Mouse (Mus musculus): Measurements from ENCODE around the gene Dcaf1. TPM values are rescaled to one million over a fixed set of nuclear protein-coding genes. Genes with fewer than 3 reads are reported as not detected.

The Dcaf1 gene
- total RNA-seq (2021): 10 to 100 TPM; 23.9 to 29.2 TPM
- long read RNA-seq, experiment 1, partial matches to known transcripts: 4 of 7 reads
- long read RNA-seq, experiment 1, other reads (novel, unspliced or antisense): 3 of 7 reads
- long read RNA-seq, experiment 2, partial matches to known transcripts: 0 of 4 reads
- long read RNA-seq, experiment 2, other reads (novel, unspliced or antisense): 4 of 4 reads

DNA sequence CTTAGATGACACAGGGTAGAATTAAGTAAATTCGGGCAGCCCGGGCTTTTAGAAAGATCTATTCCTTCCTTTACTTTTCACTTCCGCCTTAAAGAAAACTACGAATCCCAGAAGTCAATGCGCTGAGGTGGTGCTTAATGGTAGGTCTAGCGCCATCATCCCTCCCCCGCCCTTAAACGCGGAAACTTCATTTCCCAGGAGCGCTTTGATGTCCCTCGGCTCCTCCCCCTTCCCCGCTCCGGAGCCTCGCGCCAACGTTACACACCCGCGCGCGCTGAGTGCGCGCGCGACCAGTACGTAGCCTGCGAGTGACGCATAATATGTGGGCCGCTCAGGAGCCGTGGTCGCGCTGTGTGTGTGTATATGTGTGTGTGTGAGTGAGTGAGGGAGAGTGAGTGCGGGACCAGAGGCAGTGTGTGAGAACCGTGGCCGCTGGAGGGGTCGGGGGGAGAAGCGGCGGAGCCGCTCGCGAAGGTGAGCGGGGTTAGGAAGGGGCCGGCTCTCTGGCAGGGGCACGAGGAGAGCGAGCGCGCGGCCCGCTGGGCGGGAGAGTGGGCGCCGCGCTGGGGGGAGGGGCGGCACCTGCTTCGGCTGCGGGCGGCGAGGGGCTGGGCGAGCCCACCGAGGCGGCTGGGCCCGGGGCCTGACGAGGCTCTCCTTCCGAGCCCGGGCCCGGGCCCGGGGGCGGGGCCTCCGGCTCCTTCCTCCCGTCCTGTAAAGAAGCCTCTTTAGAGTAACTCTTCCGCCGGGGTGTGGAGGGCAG lies at the start of gene Dcaf1:
TSS of gene Dcaf1 (plus strand) at position 257 of the 763 bp plus-strand sequence.
- peak; percentile 94 for DNase-seq

DNA sequence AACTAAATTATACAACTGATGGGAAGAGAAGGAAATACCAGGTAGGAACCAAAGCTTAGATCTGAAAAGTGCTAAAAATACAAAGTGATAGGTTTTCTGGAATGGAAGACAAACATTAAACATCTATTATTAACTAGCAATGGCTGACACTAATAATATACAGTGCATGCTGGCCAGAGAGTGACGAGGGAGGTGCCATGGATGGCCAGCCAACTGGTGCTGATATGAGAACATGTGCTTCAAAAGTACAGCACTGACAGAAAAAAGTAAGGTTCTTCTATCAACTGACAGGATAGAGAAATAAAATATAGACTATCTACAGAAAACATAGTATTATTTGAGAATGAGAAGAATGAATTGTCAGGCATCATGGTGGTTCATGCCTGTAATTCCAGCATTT lies 45.6 kb upstream of the Dcaf1 start:
- no peak for DNase-seq

DNA sequence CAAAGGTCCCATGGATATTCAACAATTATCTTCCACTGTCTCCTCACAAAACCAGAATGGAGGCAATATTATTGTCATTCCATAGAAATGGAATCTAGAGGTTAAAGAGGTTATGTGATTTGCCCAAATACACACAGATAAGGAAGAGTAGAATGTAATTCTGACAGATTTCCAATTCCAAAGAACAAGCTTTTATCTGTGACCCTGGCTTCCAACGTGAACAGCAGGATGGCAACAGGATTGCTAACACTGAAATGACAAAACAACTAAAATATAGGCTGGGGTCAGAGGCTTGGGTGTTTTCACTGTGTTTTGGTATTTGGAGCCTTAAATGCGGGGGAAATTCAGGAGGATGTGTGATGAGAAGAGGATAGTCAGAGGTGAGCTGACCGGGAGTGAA lies 44.3 kb upstream of the Dcaf1 start:
- DNase-seq: no peak

DNA sequence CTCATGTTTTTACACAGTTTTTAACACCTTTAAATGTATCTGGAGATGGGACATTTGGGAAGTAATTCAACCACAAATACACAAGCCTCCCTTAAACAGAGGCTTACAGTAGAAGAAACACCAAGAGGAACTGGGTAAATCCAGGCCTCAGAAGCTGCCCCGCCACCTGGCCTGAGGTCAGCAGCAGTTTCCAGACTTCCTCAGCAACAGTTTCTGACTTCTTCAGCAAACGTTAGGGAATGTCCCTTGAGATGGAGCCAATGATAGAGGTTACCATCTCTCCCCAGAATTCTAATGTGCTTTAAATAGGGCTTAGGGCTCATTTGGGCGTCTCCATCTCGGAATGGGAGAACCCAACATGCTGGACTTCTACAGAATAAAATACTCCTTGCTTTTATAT lies 43.4 kb upstream of the Dcaf1 start:
- no peak for DNase-seq

DNA sequence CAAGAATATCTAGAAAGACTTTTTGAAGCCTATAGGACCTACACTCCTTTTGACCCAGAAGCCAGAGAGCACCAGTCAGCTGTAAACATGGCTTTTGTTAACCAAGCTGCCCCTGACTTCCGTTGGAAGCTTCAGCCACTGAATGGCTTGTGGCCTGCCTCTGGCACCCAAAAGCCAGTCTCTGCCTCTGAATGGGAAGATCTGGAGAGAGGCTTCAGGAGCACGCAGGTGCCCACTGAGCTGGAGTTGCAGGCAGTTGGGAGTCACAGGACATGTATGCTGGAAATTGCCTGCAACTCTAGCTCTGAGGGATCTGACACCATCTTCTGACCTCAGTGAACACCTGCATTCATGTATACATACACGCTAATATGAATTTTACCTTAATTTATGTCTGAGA lies 41.6 kb upstream of the Dcaf1 start:
- DNase-seq: no peak

DNA sequence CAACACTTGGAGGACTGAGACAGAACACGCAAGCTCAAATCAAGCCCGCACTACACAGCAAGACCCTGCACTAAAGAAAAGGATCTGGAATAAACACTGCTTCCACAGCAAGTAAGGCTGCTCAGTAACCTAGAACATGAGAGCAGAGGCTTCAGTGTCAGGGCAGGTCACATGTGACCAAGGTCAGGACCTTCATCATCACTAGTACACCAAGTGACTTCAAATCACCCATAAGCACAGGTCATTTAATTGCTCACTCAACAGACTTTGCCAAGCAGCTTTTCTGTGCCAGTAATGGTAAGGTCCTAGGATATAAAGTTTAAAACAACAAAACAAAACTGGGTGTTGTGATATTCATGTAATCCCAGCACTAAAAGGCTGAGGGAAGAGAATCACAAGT lies 38.1 kb upstream of the Dcaf1 start:
- DNase-seq: peak; percentile 25

DNA sequence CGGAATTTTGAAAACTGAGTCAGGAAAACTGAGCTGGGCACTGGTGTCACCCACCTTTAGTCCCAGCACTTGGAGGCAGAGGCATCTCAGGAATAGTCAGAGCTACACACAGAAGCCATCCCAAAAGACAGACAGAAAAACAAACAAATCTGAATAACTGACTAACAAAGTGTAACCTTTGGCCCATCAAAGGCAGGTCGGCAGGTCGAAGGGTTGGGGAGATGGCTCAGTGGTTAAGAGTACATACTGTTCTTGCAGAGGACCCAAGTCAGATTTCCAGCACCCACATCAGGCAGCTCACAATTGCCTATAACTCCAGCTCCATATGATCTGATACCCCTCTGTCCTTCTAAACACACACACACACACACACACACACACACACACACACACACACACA lies 36.5 kb upstream of the Dcaf1 start:
- DNase-seq: peak; percentile 6

DNA sequence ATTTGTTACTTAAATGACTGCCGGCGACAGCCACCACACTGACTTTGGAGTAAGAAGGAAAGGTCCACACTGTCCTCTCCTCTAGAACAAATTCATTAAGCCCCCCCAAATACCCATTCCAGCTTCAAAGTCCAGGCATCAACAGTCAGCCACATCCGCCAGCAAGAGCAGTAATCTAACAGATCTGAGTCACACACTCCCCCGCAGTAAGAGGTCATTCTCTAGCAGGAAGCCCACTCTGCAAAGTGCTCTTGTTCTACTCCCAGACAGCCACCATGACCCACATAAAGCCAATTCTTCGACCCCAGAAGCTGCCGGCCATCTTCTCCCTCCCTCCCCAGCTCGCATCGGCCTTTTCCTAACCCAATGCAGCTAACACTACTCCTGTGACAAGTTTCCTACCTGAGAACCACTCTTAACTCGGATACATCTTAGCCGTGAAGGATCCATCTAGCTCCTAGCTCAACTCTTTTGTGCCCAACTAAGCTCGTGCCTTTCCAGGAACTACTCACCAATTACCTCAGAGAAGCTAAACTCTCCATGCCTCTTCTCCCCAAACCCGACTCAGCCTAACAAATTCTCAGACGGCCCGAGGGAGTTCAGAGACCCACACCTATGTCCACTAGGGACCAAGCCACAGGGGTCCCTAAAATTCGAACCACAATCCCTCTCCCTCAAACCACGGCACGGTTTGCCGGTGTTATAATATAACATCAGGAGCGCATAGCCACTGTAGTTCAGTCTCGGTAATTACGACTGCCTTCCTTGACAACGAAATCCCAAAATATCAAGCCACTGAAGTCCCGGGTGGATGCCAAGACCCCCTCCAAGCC lies 33.5 kb upstream of the Dcaf1 start:
- DNase-seq: peak; percentile 26

DNA sequence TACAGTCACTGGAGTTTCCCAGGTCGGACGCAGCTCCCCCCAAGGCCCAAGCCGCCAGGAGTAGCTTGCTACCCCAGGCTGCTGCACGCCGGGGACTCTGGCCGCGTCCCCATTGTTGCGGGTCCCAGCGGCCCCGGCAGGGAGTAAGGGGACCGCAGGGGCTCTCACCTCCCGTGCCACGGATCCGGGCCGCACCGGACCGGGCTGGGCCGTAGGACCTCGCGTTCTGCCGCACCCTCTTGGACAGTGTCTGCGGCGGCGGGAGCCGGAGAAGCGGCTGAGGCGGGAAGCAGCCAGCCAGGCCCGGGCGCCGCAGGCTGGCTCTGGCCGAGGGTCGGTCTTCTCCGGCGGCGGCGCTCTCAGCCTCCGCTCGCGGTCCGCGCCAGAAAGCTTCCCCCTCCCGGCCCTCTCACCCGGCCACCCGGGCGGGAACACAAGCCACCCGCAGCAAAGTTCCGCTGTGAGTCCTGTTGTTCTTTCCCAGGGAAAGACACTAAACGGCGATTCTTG lies 32.8 kb upstream of the Dcaf1 start, which contains the start of gene Rad54l2:
TSS of gene Rad54l2 (minus strand) at position 383 of the 510 bp plus-strand sequence.
- peak; percentile 94 for DNase-seq

DNA sequence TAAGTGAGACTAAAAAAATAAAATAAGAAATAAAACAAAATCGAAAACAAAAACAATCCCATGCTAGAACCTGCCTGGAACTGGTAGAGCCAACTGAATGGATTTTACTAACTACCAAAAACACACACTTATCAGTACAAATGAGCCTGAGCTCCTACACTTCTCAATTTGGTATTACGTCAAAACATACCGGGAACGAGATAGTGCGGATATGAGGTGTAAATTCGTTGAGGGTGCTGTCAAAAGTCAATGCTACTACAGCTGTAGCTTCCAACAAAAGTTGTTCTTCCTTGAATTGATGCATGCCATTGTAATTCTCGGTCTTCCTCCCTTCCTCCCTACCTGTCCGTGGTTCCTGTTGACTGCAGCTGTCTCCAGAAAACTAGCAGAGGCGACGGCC lies 32.3 kb upstream of the Dcaf1 start:
- DNase-seq: no peak

DNA sequence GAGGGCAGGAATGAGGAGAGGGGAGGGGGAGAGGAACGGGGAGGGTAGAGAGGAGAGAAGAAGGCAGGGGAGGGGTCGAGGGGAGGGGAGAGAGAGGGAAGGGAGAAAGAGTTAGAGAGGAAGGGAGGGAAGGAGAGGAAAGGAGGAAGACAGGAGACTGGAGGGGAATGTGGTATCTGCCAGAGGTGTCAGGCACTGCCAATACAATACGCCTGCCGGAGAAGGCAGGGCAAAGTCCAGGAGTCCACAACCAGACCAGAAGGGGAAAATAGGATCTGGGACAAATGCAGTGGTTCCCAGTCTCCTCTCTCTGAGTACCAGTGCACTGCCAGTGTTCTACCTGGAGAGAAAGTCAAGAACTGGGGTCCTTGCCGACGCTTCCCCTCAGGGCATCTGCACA lies 30.8 kb upstream of the Dcaf1 start:
- peak; percentile 10 for DNase-seq

DNA sequence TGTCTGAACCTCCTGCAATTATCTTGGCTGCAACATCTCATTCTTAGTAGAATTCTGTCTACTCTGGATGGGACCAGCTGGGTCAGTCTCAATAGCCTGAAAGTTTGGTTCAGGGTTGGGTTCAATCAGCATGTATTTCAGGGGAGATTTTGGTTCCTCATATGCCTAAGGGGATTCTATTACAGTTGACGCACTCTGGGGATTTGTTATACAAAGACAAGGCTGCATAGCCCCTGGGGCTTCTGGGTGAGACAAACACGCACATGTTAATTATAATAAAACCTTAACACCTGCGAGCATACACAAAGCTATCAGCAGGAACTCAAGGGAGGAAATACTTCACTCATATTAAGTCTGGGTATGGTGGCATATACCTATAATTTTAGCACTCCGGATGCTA lies 15.2 kb upstream of the Dcaf1 start:
- DNase-seq: no peak

DNA sequence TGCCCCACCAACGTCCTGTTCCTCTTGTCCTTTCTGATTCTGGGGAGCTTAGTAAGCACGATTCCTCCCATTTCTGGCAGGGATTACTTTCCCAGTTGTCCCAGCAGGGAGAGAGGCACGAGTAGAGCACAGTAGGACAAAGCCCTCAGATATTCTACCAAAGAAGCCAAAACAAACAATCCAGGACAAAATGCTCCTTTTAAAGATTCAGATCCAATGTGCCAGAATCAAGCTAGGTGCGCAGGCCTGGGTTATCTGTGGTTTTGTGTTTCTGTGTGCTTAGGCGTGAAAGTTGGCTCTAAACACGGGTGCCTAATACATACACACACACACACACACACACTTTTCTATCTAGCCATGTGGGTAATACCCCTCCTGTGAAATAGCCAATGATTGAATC lies 3.5 kb upstream of the Dcaf1 start:
- DNase-seq: no peak

DNA sequence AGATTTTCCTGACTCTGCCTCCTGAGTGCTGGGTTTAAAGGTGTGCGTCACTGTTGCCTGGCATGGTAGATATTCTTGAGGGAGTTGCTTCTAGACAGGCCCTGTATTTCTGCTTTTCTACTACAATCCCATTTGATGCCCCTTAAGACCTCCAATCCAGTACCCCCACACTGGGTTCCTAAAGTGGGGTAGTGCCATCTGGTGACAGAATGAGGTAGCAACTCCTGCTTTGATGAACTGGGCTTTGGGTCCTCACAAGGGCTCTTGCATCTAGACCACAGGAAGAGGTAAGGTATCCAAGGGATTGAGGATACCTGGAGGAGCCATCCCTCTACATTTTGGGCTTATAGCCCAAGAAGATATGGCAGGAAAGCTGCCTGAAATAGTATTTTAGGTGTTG lies 2.5 kb upstream of the Dcaf1 start:
- peak; percentile 10 for DNase-seq

DNA sequence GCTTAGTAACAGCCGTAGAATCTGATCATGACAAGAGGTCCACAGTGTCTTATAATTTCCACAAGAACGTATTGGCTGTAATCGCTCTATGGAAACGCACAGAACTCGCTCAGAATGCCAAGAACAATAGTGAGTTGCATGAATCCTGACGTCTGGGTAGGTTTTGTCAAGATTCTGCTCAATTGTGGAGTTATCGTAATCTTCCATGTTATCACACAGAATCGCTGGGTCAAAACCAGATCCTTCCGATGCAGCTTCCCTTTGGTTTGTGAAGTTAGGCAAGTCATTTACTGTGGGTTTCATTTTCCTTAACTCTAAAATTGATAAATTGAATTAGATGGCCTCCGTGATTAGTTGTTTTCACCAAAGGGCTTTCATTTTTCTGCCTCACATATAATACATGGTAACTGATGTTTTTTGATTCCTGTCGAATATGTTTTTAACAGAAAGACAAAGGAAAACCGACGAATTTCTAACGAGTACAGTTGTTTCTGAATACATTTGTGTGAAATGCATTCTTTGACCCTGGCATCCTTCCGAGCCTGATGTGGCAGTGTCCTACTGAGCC lies 540 bp upstream of the Dcaf1 start:
- DNase-seq: no peak

DNA sequence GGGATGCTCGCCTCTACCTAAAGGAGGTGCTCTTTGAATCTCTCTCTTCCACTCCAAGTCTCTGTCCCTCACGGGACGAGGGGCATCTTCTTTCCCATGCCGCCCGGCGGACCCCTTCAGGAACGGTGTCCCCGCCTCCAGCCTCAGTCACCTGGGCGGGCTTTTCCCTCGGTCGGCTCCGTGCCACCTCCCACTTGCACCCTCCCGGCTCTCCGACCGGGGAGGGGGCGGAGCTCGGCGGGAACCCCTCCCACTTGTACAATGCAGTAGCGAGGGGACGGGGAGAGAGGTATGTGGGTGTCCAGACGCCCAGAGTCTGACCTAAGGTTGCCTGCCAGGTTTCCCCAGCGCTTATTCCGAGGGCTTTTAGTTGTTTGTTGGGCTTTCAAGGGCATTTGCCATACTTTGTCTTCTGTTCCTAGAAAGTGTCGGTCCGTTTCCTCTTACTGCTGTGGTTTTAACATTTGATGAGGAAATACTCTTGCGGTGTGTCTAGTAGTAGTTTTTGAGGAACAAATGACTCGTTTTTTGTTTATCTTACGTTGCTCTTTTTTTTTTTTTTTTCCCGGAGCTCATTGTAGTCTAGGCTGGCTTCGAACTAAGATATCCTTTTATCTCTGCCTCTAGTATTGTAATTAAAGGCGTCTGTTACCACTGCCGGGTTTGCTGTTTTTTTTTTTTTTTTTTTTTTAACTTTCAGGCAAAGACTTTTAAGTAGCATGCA lies 869 bp downstream of the Dcaf1 start:
- DNase-seq: peak; percentile 95

DNA sequence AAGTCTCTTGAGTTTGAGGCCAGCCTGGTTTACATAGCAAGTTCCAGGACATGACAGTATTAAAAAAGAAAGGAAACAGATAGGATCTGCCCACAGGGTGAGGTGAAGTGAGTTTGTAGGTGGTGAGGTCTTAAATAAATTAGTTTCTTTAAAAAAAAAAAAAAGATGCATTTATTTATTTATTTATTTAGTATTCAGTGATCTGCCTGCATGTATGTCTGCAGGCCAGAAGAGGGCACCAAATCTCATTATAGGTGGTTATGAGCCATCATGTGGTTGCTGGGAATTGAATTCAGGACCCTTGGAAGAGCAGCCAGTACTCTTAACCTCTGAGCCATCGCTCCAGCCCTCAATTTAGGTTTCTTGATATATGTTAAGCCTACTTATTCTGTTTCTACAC lies 18.9 kb downstream of the Dcaf1 start:
- no peak for DNase-seq

DNA sequence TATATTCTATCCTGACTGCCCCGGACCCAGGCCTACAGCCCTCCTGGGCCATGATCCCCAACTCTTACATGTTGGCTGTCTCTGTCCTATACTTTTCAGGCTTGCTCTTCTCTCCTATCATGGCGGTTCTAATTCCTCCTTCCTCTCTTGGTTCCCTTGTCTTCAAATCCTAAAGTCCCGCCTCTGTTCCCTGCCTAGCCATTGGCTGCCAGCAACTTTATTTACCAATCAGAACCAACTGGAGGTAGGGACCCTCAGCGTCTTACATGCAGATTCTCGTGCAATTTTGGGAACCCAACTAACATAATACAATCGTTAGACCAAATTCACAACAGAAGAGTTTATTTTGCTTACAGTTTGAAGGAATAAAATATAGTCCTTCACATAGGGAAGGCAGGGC lies 21.1 kb downstream of the Dcaf1 start:
- DNase-seq: no peak

DNA sequence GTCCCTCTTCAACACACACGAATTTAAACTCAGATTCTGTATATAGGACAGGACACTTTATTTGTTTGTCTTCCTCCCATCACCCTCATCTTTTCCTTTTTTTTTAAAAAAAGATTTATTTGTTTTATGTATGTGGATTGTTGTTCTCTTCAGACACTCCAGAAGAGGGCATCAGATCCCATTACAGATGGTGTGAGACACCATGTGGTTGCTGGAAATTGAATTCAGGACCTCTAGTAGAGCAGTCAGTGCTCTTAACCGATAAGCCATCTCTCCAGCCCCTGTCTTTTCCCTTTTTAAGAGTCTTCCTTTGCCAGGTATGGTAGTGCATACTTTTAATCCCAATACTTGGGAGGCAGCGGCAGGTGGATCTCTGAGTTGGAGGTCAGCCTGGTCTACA lies 35.0 kb downstream of the Dcaf1 start:
- DNase-seq: no peak

DNA sequence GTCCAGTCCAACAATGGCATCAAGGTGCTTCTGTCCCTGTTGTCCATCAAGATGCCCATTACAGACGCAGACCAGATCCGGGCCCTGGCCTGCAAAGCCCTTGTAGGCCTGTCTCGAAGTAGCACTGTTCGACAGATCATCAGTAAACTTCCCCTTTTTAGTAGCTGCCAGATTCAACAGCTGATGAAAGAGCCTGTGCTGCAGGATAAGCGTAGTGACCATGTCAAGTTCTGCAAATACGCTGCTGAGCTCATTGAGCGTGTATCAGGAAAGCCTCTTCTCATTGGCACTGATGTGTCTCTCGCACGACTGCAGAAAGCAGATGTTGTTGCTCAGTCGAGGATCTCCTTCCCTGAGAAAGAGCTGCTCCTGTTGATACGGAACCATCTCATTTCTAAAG lies 36.4 kb downstream of the Dcaf1 start:
- DNase-seq: no peak

DNA sequence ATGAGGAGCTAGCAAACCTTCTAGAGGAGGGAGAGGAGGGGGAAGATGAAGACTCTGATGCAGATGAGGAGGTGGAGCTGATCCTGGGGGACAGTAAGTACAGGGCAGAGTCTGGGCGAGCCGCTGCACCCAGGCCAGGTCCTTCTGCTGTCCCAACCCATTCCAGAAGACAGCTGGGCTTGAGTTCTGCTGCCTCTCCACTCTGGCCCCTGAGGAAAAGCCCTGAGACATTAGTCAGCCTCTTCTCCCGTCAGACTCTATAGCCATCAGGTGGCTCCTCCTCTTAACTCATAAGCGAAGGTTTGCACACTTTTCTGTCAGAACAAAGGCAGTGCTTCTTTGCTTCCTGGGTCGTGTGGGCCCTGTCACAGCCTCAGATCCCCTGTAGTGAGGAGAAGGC lies 52.5 kb downstream of the Dcaf1 start:
- DNase-seq: no peak

DNA sequence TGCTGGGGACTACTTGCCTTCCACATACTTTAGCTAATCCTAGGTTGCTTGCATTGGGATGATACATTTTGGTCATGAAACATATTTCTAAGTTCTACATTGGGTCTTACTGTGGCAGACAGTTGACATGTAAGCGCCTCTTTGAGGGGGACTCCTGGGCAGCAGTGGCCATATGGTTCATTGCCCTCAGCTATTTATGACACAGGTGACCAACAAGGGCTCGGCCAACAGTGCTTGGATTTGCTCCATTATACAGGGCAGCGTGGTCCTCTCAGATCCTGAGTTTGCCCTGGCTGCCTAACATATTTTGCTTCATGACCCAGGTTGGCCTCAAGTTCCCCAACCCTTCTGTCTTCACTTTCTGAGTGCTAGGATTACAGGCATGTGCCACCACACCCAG lies 55.0 kb downstream of the Dcaf1 start:
- no peak for DNase-seq
